In genomic region chr17:34107109-34107867, GRCm38 (mm10) we compare ENCODE assay signal across 1 mouse cellular context.
TF ChIP-seq lines count a peak whose summit lies in the region.

No protein-coding gene starts in this region.

TF ChIP-seq in myocyte, 11 proteins besides CTCF, POLR2A, EP300 and RAD21 (continued from another document):
- no peak for TF ChIP-seq USF1 (IDR thresholded peaks at IDR 0.05; ENCODE audit: low read depth)
- TF ChIP-seq SRF (IDR thresholded peaks at IDR 0.05; ENCODE audit: control insufficient read depth, insufficient read length, low read depth) = no peak
- peak; percentile 68 for TF ChIP-seq POLR2AphosphoS2 (IDR thresholded peaks at IDR 0.05; ENCODE audit: insufficient read length, low read depth)
- TF ChIP-seq CEBPB (IDR thresholded peaks at IDR 0.05; ENCODE audit: insufficient read depth, poor library complexity, severe bottlenecking) = no peak
- TF ChIP-seq TCF12 (IDR thresholded peaks at IDR 0.05; ENCODE audit: insufficient read depth, poor library complexity, severe bottlenecking) = no peak
